Mouse (Mus musculus) common myeloid progenitor, adult 5-6 weeks (primary cell): ENCODE data around the gene Tmem181a. TPM values are rescaled to one million over a fixed set of nuclear protein-coding genes. Genes with fewer than 3 reads are reported as not detected.

ENCODE experiments used
- total RNA-seq: library from RNA; stranded (forward); fragments of 200-1000, 187-1606 nt; gene quantifications from 2 replicates; pipeline ENCODE4 v1.2.3, GENCODE M21; 2017

Tmem181a gene
- total RNA-seq, 1 experiment from 2014 or later: 8.4 TPM

Other genes starting within 250 kb of the Tmem181a start
- gene Serac1, start 177.1 kb upstream of the Tmem181a start, total RNA-seq: 1.9 and 4.8 TPM in 2 replicates
- gene Gtf2h5, start 177.1 kb upstream of the Tmem181a start, total RNA-seq: 51.5 and 63.0 TPM in 2 replicates
- gene Tulp4, start 150.4 kb upstream of the Tmem181a start, total RNA-seq: 14.5 and 15.9 TPM in 2 replicates
- 13.9 and 14.0 TPM in 2 replicates for gene Dynlt1a, start 60.6 kb downstream of the Tmem181a start, total RNA-seq
- 95.3 and 115 TPM in 2 replicates for gene Dynlt1b, start 173.3 kb downstream of the Tmem181a start, total RNA-seq